Comparison of ENCODE assay signal across 9 mouse cellular contexts in the genomic region with DNA sequence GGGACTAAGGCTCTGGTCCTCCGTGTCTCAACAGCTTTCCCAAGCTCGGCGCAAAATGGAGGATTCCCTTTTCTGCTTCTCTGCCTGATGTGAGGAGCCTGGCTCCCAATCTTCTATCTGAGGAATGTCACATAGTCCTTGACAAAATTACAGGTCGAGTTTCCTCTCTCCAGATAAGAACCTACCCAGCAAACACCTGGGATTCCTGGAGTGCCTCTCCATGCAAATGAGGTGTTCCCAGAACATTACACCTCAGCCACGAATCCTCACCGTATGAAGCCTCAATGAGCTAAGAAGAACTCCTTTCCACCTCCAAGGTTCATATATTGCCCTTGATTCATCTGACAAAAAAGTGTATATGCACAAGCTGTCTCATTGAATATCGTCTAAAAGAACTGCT. TPM values are rescaled to one million over a fixed set of nuclear protein-coding genes. Genes with fewer than 3 reads are reported as not detected.
DNase-seq lines count a peak whose midpoint lies in the region; ATAC-seq lines count a peak whose summit lies in the region.
"Had no signal": no experiment of that assay in that cellular context is flagged by ENCODE, and none has a peak within 500 bp of the region (broad histone marks: within the 10 kb centered on the region; RNA-seq: fewer than 3 reads in every experiment).

No protein-coding gene starts in this region.

- H3K4me1 ChIP-seq in liver, embryonic 11.5 days (replicated peaks; ENCODE audit: control insufficient read depth, insufficient read depth, low read length) = 0 out of 2 replicates have a peak, but pooled peaks cover 3% of the 10 kb centered on the region
- H3K4me1 ChIP-seq in forebrain, embryonic 14.5 days (ENCODE audit: control insufficient read depth, insufficient read depth, low read length) = peaks cover 4% of the 10 kb centered on the region; the same call in 1 of the 2 replicates
- peaks cover 17% of the 10 kb centered on the region for H3K4me1 ChIP-seq in limb, embryonic 15.5 days
- peaks cover 12% of the 10 kb centered on the region; the same call in 1 of the 2 replicates for H3K4me1 ChIP-seq in stomach, embryonic 14.5 days (ENCODE audit: control insufficient read depth, insufficient read depth, low read length)

- peak overlapping the region; percentile 71 for H3K4me2 ChIP-seq in liver, embryonic 11.5 days
- H3K4me2 ChIP-seq in forebrain, embryonic 14.5 days (ENCODE audit: low read length) = peak overlapping the region; percentile 66
- H3K4me2 ChIP-seq in limb, embryonic 15.5 days = peak overlapping the region; percentile 63
- peak overlapping the region; percentile 53 for H3K4me2 ChIP-seq in stomach, embryonic 14.5 days (replicated peaks; ENCODE audit: low read depth, low read length)

- WGBS in liver, embryonic 11.5 days = 55% methylated on average over 7 of the region's 7 CpGs
- 37% methylated on average over 7 of the region's 7 CpGs for WGBS in forebrain, embryonic 14.5 days
- 42% methylated on average over 7 of the region's 7 CpGs for WGBS in limb, embryonic 15.5 days
- 39% methylated on average over 7 of the region's 7 CpGs for WGBS in stomach, embryonic 14.5 days

- H3K36me3 ChIP-seq in liver, embryonic 11.5 days (ENCODE audit: control insufficient read depth, insufficient read depth, low read length) = no peaks in the 10 kb centered on the region
- no peaks in the 10 kb centered on the region for H3K36me3 ChIP-seq in forebrain, embryonic 14.5 days (ENCODE audit: control insufficient read depth, insufficient read depth, low read length)
- no peaks in the 10 kb centered on the region for H3K36me3 ChIP-seq in limb, embryonic 15.5 days
- no peaks in the 10 kb centered on the region for H3K36me3 ChIP-seq in stomach, embryonic 14.5 days (ENCODE audit: control insufficient read depth, insufficient read depth, low read length)

- H3K27me3 ChIP-seq in liver, embryonic 11.5 days (replicated peaks; ENCODE audit: control insufficient read depth, insufficient read depth, low read length) = 0 out of 2 replicates have a peak, but pooled peaks cover 4% of the 10 kb centered on the region
- H3K27me3 ChIP-seq in forebrain, embryonic 14.5 days (replicated peaks; ENCODE audit: control insufficient read depth, insufficient read depth, low read length) = no peaks in the 10 kb centered on the region
- no peaks in the 10 kb centered on the region for H3K27me3 ChIP-seq in limb, embryonic 15.5 days
- H3K27me3 ChIP-seq in stomach, embryonic 14.5 days (ENCODE audit: control insufficient read depth, insufficient read depth, low read length) = no peaks in the 10 kb centered on the region

- no peak overlapping the region for H3K9ac ChIP-seq in liver, embryonic 11.5 days (ENCODE audit: low read depth, low read length)
- H3K9ac ChIP-seq in forebrain, embryonic 14.5 days (ENCODE audit: low read length) = no peak overlapping the region
- H3K9ac ChIP-seq in limb, embryonic 15.5 days = no peak overlapping the region
- no peak overlapping the region for H3K9ac ChIP-seq in stomach, embryonic 14.5 days (replicated peaks; ENCODE audit: low read depth, low read length)

- ATAC-seq in liver, embryonic 11.5 days (replicated peaks; ENCODE audit: low FRiP score) = no peak
- ATAC-seq in forebrain, embryonic 14.5 days = no peak
- no peak for ATAC-seq in limb, embryonic 15.5 days (ENCODE audit: insufficient number of reproducible peaks, low FRiP score, low TSS enrichment, low read depth)
- ATAC-seq in stomach, embryonic 14.5 days (ENCODE audit: insufficient number of reproducible peaks, insufficient read depth, low FRiP score, low read depth) = no peak

- no peak overlapping the region for H3K4me3 ChIP-seq in liver, embryonic 11.5 days (ENCODE audit: low read depth, low read length)
- peak overlapping the region; percentile 32 for H3K4me3 ChIP-seq in forebrain, embryonic 14.5 days (ENCODE audit: low read depth, low read length)
- H3K4me3 ChIP-seq in limb, embryonic 15.5 days = peak overlapping the region; percentile 37
- peak overlapping the region; percentile 31; the same call in 1 of the 2 replicates for H3K4me3 ChIP-seq in stomach, embryonic 14.5 days (ENCODE audit: low read depth, low read length)

- no peak overlapping the region for H3K27ac ChIP-seq in liver, embryonic 11.5 days (ENCODE audit: low read depth, low read length)
- H3K27ac ChIP-seq in forebrain, embryonic 14.5 days (ENCODE audit: low read depth, low read length) = no peak overlapping the region
- H3K27ac ChIP-seq in limb, embryonic 15.5 days = no peak overlapping the region
- no peak overlapping the region for H3K27ac ChIP-seq in stomach, embryonic 14.5 days (ENCODE audit: low read length)

- H3K9me3 ChIP-seq in liver, embryonic 11.5 days (ENCODE audit: control insufficient read depth, low read length) = no peaks in the 10 kb centered on the region
- no peaks in the 10 kb centered on the region for H3K9me3 ChIP-seq in forebrain, embryonic 14.5 days (replicated peaks; ENCODE audit: control insufficient read depth, low read length)
- no peaks in the 10 kb centered on the region for H3K9me3 ChIP-seq in limb, embryonic 15.5 days
- H3K9me3 ChIP-seq in stomach, embryonic 14.5 days (ENCODE audit: control insufficient read depth, low read depth, low read length) = no peaks in the 10 kb centered on the region

- DNase-seq in liver, embryonic 11.5 days (ENCODE audit: low spot score) = no peak
- DNase-seq in liver = no peak
- no peak for DNase-seq in forebrain, embryonic 14.5 days (ENCODE audit: low spot score)
- DNase-seq in frontal cortex, postnatal 10 days (ENCODE audit: low spot score in 2 of 2) = no peak
- no peak for DNase-seq in ovary, postnatal 10 days (ENCODE audit: low spot score)
- no peak for DNase-seq in layer of hippocampus, postnatal 10 days (ENCODE audit: low spot score in 2 of 2)
- DNase-seq: gastrocnemius, postnatal 10 days had no signal

RNA-seq across cellular contexts. Expression of a gene that starts 19.7 kb away (rescaled TPM):
- polyA plus RNA-seq in liver, embryonic 11.5 days (2014; fragmentation: Nextera tagmentation; extraction: Ambion mirVana) = 0.66 and 0.70 TPM in 2 replicates
- 0.05 and 0.09 TPM in 2 replicates for polyA plus RNA-seq in forebrain, embryonic 14.5 days (2014; fragmentation: Nextera tagmentation; extraction: Ambion mirVana)
- 10.8 and 24.1 TPM in 2 replicates for polyA plus RNA-seq in limb, embryonic 15.5 days (2015; fragmentation: Nextera tagmentation; extraction: Ambion mirVana)
- 0.07 and 0.11 TPM in 2 replicates for polyA plus RNA-seq in stomach, embryonic 14.5 days (2014; fragmentation: Nextera tagmentation; extraction: Ambion mirVana)
- under 1 TPM; 0.18 to 0.39 TPM for total RNA-seq in layer of hippocampus, postnatal 10 days (2021)

RNA-seq across cellular contexts. Expression of a gene that starts 30.9 kb away (rescaled TPM):
- polyA plus RNA-seq in liver, embryonic 11.5 days (2014; fragmentation: Nextera tagmentation; extraction: Ambion mirVana) = 12.0 and 12.7 TPM in 2 replicates
- polyA plus RNA-seq in forebrain, embryonic 14.5 days (2014; fragmentation: Nextera tagmentation; extraction: Ambion mirVana) = 2.5 and 2.8 TPM in 2 replicates
- polyA plus RNA-seq in limb, embryonic 15.5 days (2015; fragmentation: Nextera tagmentation; extraction: Ambion mirVana) = 15.1 TPM in 2 replicates
- polyA plus RNA-seq in stomach, embryonic 14.5 days (2014; fragmentation: Nextera tagmentation; extraction: Ambion mirVana) = 11.5 and 12.0 TPM in 2 replicates
- total RNA-seq in layer of hippocampus, postnatal 10 days (2021) = 10 to 100 TPM in 1 of 2 experiments, 1 to 10 TPM in 1; 9.7 to 10.8 TPM
